ENCODE assay signal across 8 mouse cellular contexts in the genomic region with DNA sequence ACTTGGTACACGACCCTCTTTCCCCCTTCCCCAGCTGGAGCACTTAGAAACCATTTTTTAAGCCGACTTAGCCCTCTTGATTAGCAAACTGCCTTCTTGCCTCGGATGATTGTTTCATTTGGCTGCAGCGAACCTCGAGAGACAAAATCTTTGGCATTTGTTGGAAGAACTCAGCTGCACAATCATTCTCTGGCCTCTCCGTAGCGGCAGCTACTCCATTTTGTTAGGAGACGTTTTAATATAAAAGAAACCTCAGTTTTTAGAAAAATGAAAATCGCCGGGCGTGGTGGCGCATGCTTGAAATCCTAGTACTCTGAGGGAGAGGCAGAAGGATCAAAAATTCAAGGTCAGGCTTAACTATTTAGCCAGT. TPM values are rescaled to one million over a fixed set of nuclear protein-coding genes. Genes with fewer than 3 reads are reported as not detected.
DNase-seq lines count a peak whose midpoint lies in the region; ATAC-seq and TF ChIP-seq lines count a peak whose summit lies in the region.

No protein-coding gene starts in this region.

- DNase-seq in layer of hippocampus, adult 2 months (ENCODE audit: low spot score in 2 of 2) = no peak
- DNase-seq in layer of hippocampus, adult 8-10 months (ENCODE audit: low spot score in 2 of 2) = no peak
- peak; percentile 91 for DNase-seq in adipocyte (ENCODE audit: low spot score)
- DNase-seq in fat pad, adult 2 months (ENCODE audit: extremely low read depth, low read depth, low spot score) = peak; percentile 21
- peak; percentile 20 for DNase-seq in ovary, postnatal 14 days (ENCODE audit: low spot score)
- no peak for DNase-seq in layer of hippocampus, adult 18-20 months (ENCODE audit: low spot score in 2 of 2)

- H3K27ac ChIP-seq in layer of hippocampus, adult 2 months = peak overlapping the region; percentile 98
- H3K27ac ChIP-seq in limb, embryonic 13.5 days = no peak overlapping the region

- H3K4me2 ChIP-seq in limb, embryonic 13.5 days (replicated peaks) = peak overlapping the region; percentile 97

- WGBS in limb, embryonic 13.5 days = 1% methylated on average over 12 of the region's 12 CpGs

- no peaks in the 10 kb centered on the region for H3K9me3 ChIP-seq in limb, embryonic 13.5 days

- peak overlapping the region; percentile 63 for H3K4me3 ChIP-seq in layer of hippocampus, adult 2 months
- H3K4me3 ChIP-seq in limb, embryonic 13.5 days = peak overlapping the region; percentile 69

- peaks cover 39% of the 10 kb centered on the region for H3K27me3 ChIP-seq in limb, embryonic 13.5 days

- no peaks in the 10 kb centered on the region for H3K36me3 ChIP-seq in limb, embryonic 13.5 days

- no peak for ATAC-seq in limb, embryonic 13.5 days (ENCODE audit: low FRiP score, low read depth)
- ATAC-seq in monocyte, adult 5-6 weeks (replicated peaks; ENCODE audit: insufficient number of reproducible peaks, low FRiP score, low TSS enrichment, poor library complexity, severe bottlenecking) = no peak

- TF ChIP-seq CTCF in layer of hippocampus, adult 2 months (conservative IDR thresholded peaks at IDR 0.05) = no peak

- H3K9ac ChIP-seq in limb, embryonic 13.5 days = peak overlapping the region; percentile 71; the same call in 1 of the 2 replicates

- peaks cover 12% of the 10 kb centered on the region for H3K4me1 ChIP-seq in limb, embryonic 13.5 days

RNA-seq across cellular contexts. Expression of gene March5, which starts 31.9 kb away (rescaled TPM):
- 10 to 100 TPM; 80.4 to 90.4 TPM for total RNA-seq in layer of hippocampus, adult 2 months (2021)
- 10 to 100 TPM; 79.2 to 86.5 (median 81.1) TPM for total RNA-seq in layer of hippocampus, adult 8-10 months (2022)
- polyA plus RNA-seq in limb, embryonic 13.5 days (2015; fragmentation: Nextera tagmentation; extraction: Ambion mirVana) = 109 and 112 TPM in 2 replicates
- total RNA-seq in monocyte, adult 5-6 weeks (2017) = 93.4 to 122 TPM (median 106 TPM) in 3 replicates
- total RNA-seq in layer of hippocampus, adult 18-20 months (2021) = 10 to 100 TPM; 89.4 to 90.6 TPM

RNA-seq across cellular contexts. Expression of gene Cpeb3, which starts 33.0 kb away (rescaled TPM):
- total RNA-seq in layer of hippocampus, adult 2 months (2021) = 10 to 100 TPM; 69.7 to 76.8 TPM
- total RNA-seq in layer of hippocampus, adult 8-10 months (2022) = 10 to 100 TPM; 66.9 to 88.1 (median 79.8) TPM
- 1.0 and 1.5 TPM in 2 replicates for polyA plus RNA-seq in limb, embryonic 13.5 days (2015; fragmentation: Nextera tagmentation; extraction: Ambion mirVana)
- total RNA-seq in monocyte, adult 5-6 weeks (2017) = 0.86 to 3.3 TPM (median 3.1 TPM) in 3 replicates
- 10 to 100 TPM; 76.6 to 76.9 TPM for total RNA-seq in layer of hippocampus, adult 18-20 months (2021)

Comparison
In these comparisons a context has a peak if more than half of its experiments do, and no peak if none do; other contexts are left out.
1. DNase-seq: peak in adipocyte (single experiment), fat pad, adult 2 months (single experiment) and ovary, postnatal 14 days (single experiment); none in layer of hippocampus, adult 2 months (0 of 2), layer of hippocampus, adult 8-10 months (0 of 2) and layer of hippocampus, adult 18-20 months (0 of 2).
2. RNA of gene Cpeb3, which starts 33.0 kb away (total RNA-seq): 66.9 to 88.1 TPM in layer of hippocampus, adult 8-10 months, 76.6 to 76.9 TPM in layer of hippocampus, adult 18-20 months and 69.7 to 76.8 TPM in layer of hippocampus, adult 2 months; 0.86 to 3.3 TPM in monocyte, adult 5-6 weeks; every median in the first group is over 10 times any median in the second.